ENCODE assay signal across 25 mouse cellular contexts in genomic region chr3:149530026-149530607, GRCm38 (mm10).
"Had no signal": no experiment of that assay in that cellular context is flagged by ENCODE, and none has a peak within 500 bp of the region (broad histone marks: within the 10 kb centered on the region; RNA-seq: fewer than 3 reads in every experiment).

No protein-coding gene starts in this region.

- H3K4me1 ChIP-seq: heart, embryonic 15.5 days; hindbrain, embryonic 13.5 days; hindbrain, embryonic 15.5 days; intestine, embryonic 15.5 days; kidney, embryonic 15.5 days; limb, embryonic 13.5 days; limb, embryonic 15.5 days had no signal

- H3K27ac ChIP-seq: heart, adult 2 months; heart, embryonic 13.5 days; heart, embryonic 15.5 days; hindbrain, embryonic 13.5 days; hindbrain, embryonic 15.5 days; hindbrain, postnatal 0 days; intestine, embryonic 15.5 days; kidney, embryonic 15.5 days; kidney, postnatal 0 days; limb, embryonic 13.5 days; limb, embryonic 15.5 days had no signal

- H3K9me3 ChIP-seq: heart, embryonic 13.5 days; heart, embryonic 15.5 days; hindbrain, embryonic 13.5 days; hindbrain, embryonic 15.5 days; intestine, embryonic 15.5 days; kidney, embryonic 15.5 days; limb, embryonic 13.5 days; limb, embryonic 15.5 days had no signal

- H3K36me3 ChIP-seq: heart, embryonic 13.5 days; heart, embryonic 15.5 days; hindbrain, embryonic 13.5 days; hindbrain, embryonic 15.5 days; intestine, embryonic 15.5 days; kidney, embryonic 15.5 days; limb, embryonic 13.5 days; limb, embryonic 15.5 days had no signal

- H3K4me2 ChIP-seq: heart, embryonic 11.5 days; heart, embryonic 13.5 days; heart, embryonic 15.5 days; hindbrain, embryonic 13.5 days; hindbrain, embryonic 15.5 days; intestine, embryonic 15.5 days; kidney, embryonic 15.5 days; limb, embryonic 13.5 days; limb, embryonic 15.5 days had no signal

- H3K9ac ChIP-seq: heart, embryonic 13.5 days; heart, embryonic 15.5 days; hindbrain, embryonic 13.5 days; hindbrain, embryonic 15.5 days; intestine, embryonic 15.5 days; kidney, embryonic 15.5 days; limb, embryonic 13.5 days; limb, embryonic 15.5 days had no signal

- H3K4me3 ChIP-seq: heart, adult 2 months; heart, embryonic 13.5 days; heart, embryonic 15.5 days; hindbrain, embryonic 13.5 days; hindbrain, embryonic 15.5 days; intestine, embryonic 15.5 days; kidney, embryonic 15.5 days; limb, embryonic 13.5 days; limb, embryonic 15.5 days had no signal

- DNase-seq: gastrocnemius, postnatal 14 days; gastrocnemius, postnatal 36 days; heart, adult 11 months; heart, adult 2 months; heart, postnatal 14 days; heart, postnatal 36 days; kidney, adult 11 months; kidney, adult 2 months; kidney, adult 9 months; kidney, postnatal 14 days; kidney, postnatal 36 days; layer of hippocampus, adult 9-11 months; layer of hippocampus, postnatal 36 days; left cerebral cortex, postnatal 4 days had no signal

- ATAC-seq: hindbrain, postnatal 0 days; intestine, embryonic 15.5 days had no signal

- H3K27me3 ChIP-seq: heart, embryonic 13.5 days; heart, embryonic 15.5 days; hindbrain, embryonic 13.5 days; hindbrain, embryonic 15.5 days; intestine, embryonic 15.5 days; kidney, embryonic 15.5 days; limb, embryonic 13.5 days; limb, embryonic 15.5 days had no signal
